Mouse (Mus musculus): ENCODE measurements around the gene Slc6a3.

DNA sequence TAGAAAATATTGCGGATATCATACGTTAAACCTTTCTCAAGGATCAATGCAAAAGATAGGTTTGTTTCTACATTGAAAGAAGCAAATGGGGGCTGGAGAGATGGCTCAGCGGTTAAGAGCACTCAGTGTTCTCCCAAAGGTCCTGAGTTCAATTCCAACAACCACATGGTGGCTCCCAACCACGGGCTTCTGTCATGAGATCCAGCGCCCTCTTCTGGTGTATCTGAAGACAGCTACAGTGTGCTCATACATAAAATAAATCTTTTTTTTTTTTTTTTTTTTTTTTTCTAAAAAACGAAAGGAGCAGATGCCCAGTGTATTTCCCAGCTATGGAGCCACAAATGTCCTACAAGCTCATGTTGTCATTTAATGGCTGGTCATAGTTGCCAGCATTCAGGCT is 84.1 kb downstream of the Slc6a3 start:
- 0 out of 2 replicates have a peak, but pooled peaks have one; percentile 7 for TF ChIP-seq CTCF (IDR thresholded peaks at IDR 0.05; ENCODE audit: low read depth)
- TF ChIP-seq EP300 (IDR thresholded peaks at IDR 0.05; ENCODE audit: low read depth) = no peak
